Mouse (Mus musculus): ENCODE data around the gene Tubg1.

DNA sequence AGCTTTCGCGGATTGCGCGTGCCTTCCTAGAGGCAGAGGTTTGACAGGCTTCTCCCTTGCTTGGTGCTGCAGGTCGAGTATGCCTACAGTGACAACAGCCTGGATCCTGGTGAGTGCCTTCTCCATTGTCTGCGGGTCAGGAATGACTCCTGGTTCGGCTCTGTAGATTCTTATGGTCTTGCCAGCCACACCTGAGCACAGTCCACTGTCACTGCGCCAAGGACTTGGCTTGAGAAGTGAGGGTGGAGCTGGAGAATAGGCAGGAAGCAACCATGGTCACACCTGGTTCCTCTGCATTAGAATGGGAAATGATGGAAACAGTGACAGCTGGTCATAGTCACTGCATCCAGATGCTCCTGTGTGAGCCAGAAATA lies 32.1 kb upstream of the Tubg1 start:
- no peak for TF ChIP-seq CTCF (IDR thresholded peaks at IDR 0.05)
- no peak for TF ChIP-seq POLR2A (IDR thresholded peaks at IDR 0.05; ENCODE audit: insufficient read depth, low read depth, low read length)

Data from heart, adult 2 months (tissue).